Mouse (Mus musculus) cerebellum, adult 11 months (tissue): ENCODE results near the gene Olfr520.
"Not testable (repeated sequence)": the region's sequence is repeated elsewhere in the genome, so short reads cannot be mapped to it uniquely, and the experiment has no call there.

Source experiments
- DNase-seq: peaks from one replicate; pipeline ENCODE4 v3.0.0; 2022

Olfr520 gene

DNA sequence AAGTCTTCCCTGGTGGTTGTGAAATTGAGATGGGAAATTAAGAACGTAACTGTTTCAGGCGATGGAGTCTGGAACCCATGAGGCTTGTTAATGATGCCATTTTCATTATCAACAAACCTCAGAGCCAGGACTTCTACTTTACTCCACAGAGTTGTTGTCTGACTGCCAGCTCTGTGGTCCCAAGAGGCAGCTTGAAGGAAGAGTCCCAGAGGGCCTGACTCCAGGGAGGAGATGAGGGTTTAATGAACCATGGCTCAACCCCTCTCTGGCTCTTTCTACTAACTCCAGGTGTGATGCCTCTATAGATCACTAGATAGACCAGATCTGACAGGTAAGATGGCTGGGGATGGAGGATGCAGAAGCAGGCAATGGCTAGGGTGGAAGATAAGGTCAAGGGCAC, at the start of gene Olfr520:
Gene Olfr520, plus strand, starts transcription at position 301 of the 400 bp plus-strand sequence.
- no peak for DNase-seq

DNA sequence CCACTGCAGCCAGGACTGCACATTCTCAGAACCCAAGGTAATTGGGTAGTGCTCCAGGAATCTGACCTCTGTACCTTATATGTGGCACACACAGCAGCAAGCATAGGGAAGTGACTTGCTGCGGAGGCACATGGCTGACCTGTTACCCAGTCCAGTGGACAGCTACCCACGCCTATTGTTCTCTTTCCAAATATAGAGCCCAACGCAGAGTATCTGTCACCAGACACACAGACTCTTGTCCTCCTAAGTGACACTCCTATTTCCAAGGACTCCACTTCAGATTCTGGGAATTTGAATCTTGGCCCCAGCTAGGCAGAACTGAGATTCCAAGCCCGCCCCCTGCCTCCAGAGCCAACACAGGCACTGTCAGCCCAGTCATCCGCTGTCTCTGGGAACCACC, 49.3 kb upstream of the Olfr520 start:
- no peak for DNase-seq

DNA sequence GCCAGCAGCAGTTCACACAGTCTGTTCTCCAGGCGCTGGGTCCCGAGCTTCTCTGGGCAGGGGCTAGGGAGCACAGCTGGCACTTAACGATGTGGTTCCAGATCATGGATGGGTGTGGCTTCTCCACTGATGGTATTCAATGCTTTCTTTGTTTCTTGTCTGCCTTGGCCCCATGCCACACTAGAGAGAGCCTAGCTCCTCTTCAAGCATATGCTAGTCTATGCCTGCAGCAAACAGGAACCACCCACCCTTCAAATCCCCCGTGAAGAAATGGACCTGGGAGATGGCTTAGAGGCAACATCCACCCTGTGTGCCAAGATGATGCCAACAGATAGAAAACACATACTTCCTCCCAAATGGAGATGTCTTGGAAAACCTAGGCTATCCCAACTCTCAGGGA, 46.0 kb upstream of the Olfr520 start:
- no peak for DNase-seq

DNA sequence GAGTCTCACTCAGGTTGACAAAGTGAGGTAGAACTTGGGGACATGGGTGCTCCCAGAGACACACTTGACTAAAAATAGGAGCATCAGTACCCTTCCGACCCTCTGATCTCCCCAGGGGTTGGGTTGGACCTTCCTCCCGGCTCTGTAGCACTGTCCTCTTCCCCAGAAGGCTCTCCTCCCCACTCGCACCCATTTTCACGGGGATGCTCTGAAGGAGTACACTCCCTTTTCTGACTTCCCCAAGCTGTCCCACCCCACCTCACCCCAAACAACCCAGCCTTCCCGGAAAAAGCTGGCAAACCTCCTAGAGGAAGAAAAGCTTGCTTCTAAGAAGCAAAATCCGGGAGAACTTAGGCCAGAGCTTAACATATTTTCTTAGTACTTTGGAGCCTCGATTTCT, 39.3 kb upstream of the Olfr520 start:
- no peak for DNase-seq

DNA sequence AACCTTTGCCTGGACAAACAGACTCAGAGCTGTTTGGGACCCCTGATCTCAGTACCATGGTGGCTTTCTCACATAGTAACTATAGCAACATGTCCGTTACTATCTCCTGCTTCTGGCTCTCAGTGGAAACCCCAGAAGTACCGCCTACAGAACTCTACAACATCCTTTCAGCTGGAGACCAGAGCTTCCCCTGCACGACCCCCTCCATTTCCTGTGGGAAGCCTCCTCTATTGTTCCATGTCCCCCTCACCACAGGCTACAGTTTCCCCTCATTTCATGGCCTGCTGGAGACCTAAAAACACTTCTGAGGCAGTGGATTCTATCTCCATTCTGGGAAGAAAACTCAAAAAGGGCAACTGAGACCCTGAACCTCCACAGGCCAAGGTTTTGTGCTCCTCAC, 37.7 kb upstream of the Olfr520 start:
- no peak for DNase-seq

DNA sequence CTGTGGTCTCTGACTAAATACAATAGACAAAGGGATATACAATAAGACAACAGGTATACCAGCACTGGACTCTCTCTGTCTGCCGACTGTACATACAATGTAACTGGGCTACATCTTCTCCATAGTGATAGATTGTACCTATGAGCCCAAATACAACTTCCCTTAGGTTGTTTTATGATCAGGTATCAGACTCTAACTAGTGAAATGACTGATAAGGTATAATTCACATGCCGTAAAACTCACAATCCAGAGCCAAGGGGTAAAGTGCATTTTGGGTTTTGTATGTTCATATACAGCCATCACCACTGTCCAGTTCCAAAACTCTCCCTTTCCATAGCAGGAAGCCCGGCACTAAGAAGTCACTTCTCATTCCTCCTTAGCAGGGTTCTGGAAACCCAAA, 36.7 kb upstream of the Olfr520 start:
- no peak for DNase-seq

DNA sequence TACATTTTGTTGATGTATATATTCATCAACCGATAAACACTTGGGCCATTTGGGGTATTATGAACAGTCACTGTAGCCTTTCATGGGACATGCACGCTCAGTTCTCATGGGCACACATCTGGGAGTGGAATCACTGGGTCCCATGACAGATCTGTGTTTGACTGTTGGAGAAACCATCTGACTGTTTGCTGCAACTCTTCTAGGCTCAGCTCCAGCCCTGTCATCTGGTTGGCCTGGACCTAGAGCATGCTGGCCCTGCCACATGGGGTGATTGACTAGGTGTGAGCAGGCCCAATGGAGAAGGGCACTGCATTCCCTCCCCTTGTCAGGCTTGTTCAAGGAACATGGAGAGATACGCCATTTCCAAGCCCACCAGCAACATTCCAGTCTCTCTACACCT, 36.1 kb upstream of the Olfr520 start:
- DNase-seq: no peak

DNA sequence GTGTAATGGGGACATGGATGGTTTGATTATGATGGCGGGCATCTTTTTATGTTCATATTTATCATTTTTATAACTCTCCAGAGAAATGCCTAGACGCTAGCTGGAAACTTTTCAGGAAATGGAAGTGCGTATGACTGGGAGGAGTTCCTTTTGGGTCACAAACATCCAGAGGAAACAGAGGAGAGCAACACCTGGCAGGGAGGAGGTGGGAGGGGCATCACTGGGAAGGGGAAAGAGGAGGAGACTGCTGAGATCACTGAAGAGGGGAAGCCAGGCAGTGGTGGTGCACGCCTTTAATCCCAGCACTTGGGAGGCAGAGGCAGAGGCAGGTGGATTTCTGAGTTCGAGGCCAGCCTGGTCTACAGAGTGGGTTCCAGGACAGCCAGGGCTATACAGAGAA, 35.6 kb upstream of the Olfr520 start:
- DNase-seq: not testable (repeated sequence)

DNA sequence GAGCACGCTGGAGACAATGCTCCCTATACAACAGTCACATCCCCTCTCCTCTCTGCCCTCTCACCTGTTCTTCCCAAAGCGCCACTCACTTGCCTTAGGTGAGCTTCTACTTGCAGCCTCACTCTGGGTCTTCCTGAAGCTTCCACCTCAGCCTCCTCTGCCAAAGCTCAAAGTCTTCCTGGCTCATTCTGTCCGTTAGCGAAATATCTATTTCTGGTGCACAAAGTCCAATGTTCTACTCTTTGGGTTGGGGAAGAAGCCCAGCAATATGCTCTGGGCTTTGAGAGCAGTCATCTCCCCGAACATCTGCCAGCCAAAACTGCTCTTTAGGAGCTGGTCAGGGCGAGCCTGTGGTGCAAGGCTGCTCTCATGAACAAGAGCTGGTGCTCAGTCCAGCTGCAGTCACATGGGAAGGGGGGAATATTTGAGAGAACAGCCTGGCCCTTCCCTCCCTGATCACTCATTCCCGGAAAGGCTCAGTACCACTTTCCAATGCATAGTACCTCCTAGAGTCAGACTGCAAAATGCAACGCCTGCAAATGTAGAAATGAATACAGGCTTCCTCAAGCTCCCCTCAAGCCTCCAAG, 34.5 kb upstream of the Olfr520 start:
- DNase-seq: no peak

DNA sequence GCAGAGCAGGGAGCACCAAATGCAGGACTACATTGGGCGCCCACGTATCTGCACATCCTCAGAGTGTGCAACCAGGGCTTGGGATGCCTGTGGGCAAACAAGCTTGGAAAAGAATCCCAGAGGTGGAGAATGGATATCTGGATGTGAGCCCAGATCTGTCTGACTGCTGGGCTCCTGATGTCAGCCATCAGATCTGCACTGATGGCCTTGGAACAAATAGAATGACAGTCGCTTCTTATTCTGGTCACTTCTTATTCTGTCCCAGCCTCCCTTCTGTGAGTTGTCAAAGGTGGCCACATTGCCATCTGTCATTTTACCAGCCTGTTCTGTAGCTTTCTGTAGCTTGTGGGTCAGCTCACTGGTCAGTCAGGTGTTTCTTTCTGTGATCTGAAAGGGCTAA, 31.5 kb upstream of the Olfr520 start:
- DNase-seq: peak; percentile 45

DNA sequence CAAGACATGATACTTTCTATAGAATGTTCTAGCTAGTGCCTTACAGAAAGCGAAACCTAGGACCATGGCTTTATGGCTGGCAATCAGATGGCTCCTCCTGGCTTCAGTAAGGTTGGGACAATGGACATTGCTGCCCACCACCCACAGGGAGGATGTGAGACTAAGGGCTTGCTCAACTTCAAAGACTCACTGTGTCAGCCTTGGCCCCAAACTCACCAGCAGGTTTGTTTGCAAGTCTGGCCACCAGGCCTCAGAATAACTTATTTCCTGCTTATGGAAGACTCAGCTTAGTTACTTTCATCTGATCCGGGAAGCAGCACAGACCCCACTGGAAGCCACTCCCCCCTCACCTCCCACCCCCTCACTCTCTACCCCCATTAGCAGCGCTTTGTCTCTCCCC, 31.0 kb upstream of the Olfr520 start:
- DNase-seq: no peak

DNA sequence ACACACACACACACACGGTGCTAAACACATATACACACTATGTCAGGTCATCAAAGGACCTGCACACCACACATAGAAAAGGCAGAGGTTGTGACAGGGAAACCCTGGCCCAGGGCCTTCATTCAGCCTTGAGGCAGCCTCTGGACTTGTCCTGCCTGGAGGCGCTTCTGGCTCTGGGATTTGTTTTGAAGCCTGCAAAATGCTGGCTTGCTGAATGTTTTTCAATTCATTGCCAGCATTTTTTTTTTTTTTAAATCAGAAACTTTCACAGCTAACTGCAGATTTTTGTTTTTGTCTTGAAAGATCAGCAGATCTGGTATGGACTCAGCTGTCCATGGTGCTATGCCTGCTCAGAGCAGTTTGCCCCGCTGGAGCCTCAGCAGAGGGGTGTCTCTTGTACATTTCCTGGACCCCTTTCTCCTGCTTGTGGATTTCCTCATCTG, 30.3 kb upstream of the Olfr520 start:
- no peak for DNase-seq

DNA sequence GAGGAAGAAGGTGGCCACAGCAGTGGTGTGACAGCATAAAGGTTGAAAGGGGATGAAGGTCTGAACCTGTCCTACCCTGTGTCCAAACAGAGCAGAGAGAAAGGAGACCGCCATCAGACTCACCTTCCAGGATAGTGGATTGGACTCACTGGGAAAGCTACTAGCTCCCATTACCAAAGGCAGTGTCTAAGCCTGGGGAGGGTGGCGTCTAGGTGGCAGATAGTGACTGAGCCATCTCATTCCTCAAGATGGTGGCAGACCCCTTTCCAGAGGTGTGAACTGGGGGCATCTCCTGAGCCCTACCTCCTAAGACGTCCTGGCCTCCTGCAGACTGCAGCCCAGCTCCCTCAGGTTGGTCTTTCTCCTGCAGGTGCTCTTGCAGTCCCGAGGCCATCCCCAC, 29.4 kb upstream of the Olfr520 start:
- DNase-seq: no peak

DNA sequence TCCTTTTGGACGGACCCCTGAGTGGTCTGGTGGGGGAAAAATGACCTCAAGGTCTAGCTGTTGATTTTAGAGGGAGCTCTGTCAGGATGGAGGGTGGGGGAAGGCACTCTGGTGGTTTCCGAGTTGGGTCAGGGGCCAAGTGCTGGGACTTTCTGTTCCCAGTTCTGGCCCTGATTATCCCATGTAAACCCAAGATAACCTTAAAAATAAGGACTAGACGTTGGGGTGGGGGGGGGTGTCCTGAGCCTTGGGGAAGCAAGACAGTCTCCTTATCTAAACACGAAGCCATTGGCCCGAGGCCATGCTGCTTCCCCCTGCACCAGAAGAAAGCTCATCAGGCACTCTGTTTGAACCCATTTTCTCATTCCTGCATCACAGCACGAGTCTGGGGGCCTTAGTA, 27.9 kb upstream of the Olfr520 start:
- DNase-seq: no peak

DNA sequence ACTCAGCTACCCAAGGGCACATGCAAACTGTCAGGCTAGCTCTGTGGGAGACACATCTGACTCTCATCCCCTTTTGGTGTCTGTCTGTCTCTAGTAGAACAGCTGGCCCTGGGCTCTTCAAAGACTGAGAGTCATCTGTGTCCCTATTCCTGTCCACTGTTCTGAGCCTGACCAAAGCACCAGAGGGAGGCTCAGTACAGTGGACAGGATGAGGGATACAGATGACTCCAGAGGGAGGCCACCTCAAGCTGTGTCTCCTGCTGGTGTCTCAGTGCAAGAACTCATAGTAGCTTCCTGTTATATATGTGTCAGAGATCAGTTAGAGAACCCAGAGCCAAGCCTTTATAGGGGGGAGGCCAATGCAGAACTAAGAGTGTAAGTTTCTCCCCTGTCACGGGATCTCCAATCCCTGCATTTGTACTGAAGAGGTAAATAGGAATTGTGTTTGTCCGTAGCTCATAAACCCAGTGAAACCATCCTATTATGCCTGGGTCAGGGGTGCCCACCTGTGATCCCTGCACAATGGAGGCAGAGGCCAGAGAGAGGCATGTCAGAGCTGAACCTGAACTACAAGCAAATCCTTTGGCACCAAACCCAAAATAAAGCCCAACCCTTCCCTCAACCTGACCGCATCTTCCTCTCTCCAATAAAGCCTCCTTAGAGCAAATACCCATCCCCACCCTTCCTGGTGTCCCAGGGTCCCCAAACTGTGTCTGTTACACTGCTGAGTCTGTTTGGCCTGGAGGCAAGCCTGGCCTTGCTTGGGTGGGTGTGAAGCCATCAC, 25.1 kb upstream of the Olfr520 start:
- DNase-seq: no peak

DNA sequence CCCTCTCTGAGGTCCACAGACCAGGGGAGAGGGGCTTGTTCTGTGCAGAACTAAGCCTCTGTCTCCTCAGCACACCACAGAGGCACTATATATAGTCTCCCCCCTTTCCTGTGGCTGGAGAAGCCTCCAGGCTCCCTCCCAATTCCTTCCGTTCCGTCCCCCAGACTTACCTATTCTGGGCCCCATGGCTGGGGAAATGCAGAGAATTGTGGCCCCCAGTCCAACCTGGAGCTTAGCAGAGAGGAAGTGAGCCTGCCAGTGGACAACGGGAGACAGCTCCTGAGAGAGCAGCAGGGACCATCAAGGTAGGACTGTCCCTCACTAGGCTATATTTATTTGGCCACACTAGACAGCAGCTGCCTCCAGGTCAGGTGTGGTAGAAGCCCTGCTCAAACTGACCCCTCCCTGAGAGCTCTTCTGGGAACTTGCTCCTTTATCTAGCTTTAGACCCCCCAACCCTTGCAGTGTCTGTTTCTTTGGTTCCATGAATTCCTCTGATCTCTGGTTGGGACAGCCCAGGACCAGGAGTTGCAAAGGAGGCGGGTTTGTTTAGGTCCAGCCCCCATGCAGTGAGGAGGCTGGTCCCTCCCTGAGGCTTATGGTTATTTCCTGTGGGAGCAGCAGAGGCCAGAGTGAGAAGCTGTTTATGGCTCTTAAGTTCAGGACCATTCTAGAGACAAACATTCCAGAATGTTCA, 23.6 kb upstream of the Olfr520 start:
- no peak for DNase-seq

DNA sequence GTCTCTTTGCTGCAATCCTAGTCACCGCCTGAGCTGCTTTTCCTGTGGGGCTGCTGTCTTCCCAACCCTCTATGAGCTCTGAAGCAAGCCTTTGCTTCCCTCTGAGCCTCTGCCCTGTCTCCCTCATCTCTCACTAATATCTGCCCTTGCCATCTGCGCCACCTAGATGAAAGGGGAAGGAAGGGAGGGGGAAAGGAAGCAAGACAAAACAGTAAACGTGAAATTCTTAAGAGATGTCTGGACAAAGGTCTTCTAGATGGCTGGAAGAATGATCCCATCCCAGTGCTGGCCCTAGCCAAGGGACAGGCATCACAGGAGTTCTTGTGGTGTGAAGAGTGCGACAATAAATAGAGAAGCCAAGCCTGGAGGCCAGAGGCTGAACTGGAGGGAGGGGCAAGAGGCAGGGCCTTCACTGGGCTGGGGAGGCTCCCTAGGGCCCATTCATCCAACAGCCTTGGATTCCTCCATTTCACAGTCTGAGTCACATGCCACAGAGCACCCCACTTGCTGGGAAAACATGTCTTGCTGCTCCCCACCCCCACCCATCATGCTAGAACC, 23.0 kb upstream of the Olfr520 start:
- DNase-seq: no peak

DNA sequence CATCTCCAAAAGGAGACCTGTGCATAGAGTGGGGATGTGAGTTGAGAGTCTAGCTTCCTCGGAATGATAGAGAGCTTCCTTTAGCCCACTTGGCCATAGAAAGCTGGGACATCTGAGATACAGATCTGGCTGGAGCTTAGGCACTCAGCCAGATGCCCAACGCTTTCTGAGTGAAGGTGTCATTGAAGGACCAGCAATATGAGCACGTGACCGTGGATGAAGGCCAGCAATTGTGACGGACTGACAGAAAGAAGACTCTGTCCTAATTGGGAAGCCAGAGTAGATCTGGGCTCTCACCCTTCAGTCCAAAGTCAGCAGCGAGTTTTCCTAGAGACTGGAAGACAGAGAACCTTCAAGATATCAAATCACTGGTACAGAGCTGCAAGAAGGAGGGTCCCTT, 22.4 kb upstream of the Olfr520 start:
- no peak for DNase-seq

DNA sequence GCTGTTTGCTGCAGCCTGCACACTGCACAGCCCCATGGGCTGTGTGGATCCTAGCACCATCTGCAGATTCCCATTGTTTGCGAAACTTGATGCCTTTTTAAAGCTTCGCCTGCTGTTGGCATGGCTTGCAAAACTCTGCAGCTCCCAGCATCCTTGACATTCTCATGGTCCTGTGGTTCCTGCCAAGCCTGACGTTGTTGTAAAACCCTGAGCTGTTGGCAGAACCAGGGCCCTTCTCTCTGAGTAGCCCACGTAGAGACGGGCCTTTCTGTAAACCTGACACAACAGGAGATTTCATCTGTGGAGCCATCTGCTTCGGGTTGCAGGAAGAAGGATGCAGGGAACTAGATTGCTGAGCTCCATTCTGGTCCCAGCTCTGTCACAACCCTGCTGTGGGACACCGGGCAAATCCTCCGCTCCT, 21.8 kb upstream of the Olfr520 start:
- peak; percentile 51 for DNase-seq

DNA sequence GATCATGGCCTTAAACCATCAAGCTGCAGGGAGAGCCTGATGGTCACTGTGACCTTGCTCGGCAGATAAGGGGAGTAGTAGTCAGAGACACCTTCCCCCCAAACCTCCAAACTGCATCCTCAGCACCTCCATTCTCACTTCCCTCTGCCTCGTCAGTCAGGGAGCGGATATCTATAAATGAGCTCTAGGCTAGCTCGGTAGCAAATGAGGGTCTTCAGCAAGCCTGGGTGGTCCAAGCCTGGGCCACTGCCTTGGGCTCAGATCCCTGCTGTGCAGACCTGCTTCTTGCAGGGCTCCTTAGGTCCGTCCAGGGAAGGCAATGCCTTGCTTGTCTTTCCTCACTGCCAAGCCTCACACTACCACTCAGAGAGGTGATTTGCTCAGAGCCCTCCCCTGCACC, 21.3 kb upstream of the Olfr520 start:
- DNase-seq: no peak

DNA sequence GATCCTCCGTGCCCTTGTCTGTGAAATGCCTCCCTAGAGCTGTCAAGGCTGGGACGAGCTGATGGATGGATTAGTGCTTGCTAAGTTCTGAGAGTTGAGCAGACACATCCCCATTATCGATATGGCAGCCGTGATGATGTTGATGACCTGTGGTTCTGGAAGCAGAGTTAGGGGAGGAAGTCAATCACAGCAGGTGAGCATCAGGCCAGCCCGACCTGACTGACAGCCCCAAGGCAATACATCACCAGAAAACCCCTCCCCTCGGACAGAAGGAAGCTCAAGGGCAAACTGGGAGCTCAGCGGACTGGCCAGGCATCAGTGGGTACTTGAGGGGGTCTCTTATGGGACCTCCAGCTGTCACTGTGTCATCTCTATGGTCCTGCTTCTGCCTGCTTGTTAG, 20.1 kb upstream of the Olfr520 start:
- DNase-seq: no peak

DNA sequence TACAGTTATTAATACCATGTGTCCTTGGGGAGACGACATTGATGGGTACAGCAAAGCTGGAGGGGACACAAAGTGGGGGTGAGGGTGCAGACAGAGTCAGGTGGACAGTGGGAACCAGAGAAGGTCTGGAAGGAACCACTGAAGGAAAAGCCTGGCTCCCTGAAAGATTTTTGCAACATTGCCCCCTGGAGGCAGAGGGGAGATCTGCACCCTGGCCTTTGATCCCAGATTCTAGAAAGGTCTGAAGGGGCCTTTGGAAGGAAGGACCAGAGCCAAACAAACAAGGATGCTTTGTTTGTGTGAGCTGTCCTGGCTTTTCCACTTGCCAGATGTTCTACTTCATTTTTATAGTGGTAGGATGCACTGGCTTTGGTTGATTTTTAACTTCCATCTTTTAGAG, 19.6 kb upstream of the Olfr520 start:
- peak; percentile 55 for DNase-seq

DNA sequence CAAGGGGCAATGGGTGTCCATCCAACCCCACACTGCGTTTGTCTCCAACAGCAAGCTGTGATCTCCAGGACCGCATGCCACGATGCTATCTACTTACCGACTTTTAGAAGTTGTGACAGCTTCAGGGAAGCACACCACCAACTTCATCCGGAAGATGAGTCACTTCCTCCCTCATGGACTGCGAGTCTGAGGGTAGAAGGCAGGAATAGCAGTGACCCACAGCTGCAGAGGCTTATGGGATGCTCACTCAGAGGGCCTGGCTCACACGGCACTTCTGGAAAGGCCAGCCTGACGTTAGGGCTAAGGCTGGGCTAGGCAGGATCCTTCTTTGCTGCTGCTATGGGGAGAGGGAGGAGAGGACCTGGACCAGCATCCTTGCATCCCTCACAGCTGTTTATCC, 18.9 kb upstream of the Olfr520 start, which contains the start of gene Slco2b1:
Gene Slco2b1, minus strand, starts transcription at position 175 of the 400 bp plus-strand sequence.
- no peak for DNase-seq

DNA sequence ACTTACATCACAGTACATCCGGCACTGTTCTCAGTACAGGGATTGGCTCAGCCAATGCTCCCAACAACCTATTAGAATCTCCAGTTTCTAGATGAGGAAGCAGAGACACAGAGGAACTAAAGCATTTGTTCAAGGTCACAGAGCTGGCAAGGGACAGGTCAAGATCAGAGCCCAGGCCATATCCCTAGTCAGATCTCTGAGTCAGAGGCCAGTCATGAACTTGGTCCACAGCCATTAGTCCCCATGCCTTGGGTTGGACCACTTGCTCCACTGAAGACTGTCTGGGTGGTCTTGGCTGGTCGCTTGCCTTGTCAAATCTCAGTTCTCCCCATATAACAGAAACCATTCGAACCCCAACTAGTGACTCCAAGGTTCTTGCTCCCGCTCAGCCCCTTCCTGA, 17.6 kb upstream of the Olfr520 start:
- DNase-seq: no peak
